Mouse (Mus musculus) kidney, postnatal 36 days (tissue): ENCODE data around the gene Mup13.
"Not testable (repeated sequence)": the region's sequence is repeated elsewhere in the genome, so short reads cannot be mapped to it uniquely, and the experiment has no call there.

Source experiments
- DNase-seq, 2 experiments: peaks; one replicate each; pipeline ENCODE4 v3.0.0; 2021 to 2022; ENCODE audit warnings: mixed read lengths in 2 of 2

Mup13 gene

DNA sequence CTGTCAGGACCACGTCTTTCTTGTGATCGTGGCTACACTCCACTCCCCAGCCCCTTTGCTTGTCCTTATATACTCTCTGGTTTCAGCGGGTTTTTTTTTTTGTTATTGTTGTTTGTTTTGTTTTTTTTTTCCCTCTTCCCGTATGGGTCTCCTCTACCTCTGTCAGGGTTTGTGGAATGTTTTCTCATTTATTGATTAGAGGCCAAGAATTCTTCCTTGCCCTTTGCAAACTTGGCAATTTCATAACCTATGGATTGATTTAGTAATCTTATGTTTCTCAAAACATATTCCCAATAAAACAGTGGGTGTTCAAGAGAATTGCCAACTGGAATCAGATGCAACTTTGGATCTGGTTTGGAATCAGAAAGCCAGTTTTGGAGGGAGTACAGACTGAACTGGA lies at the start of gene Mup13:
Gene Mup13, minus strand, starts transcription at position 101 of the 400 bp plus-strand sequence.
- not testable (repeated sequence) for DNase-seq
